Mouse (Mus musculus) liver, adult 2 months (tissue): ENCODE data around the gene Terb2. TPM values are rescaled to one million over a fixed set of nuclear protein-coding genes. Genes with fewer than 3 reads are reported as not detected.

Experiments
- DNase-seq: peaks from one replicate; pipeline ENCODE4 v3.0.0-alpha.2; 2011; ENCODE audit warnings: low read depth, low spot score; ENCODE audit errors: extremely low read depth
- H3K27ac ChIP-seq: fragments of 200-500 bp; replicated peaks from 2 replicates; pipeline ENCODE4 v1.5.1; 2012; ENCODE audit warnings: low read depth, mild to moderate bottlenecking, control low read depth, inconsistent platforms, low read length; ENCODE audit not compliant: insufficient read depth
- H3K27me3 ChIP-seq: fragments of 200-500 bp; 2 replicates; pipeline ENCODE4 v1.6.1; 2012; ENCODE audit warnings: mild to moderate bottlenecking, moderate library complexity, low read length, inconsistent platforms; ENCODE audit not compliant: control insufficient read depth, insufficient read depth
- H3K36me3 ChIP-seq: fragments of 200-500 bp; 2 replicates; pipeline ENCODE4 v1.6.1; 2012; ENCODE audit warnings: low read length, inconsistent platforms; ENCODE audit not compliant: control insufficient read depth, insufficient read depth
- H3K4me1 ChIP-seq: fragments of 200-500 bp; 2 replicates; pipeline ENCODE4 v1.6.1; 2011; ENCODE audit warnings: low read length; ENCODE audit not compliant: control insufficient read depth, insufficient read depth
- H3K4me3 ChIP-seq: fragments of 200-500 bp; 2 replicates; pipeline ENCODE4 v1.5.1; 2011; ENCODE audit warnings: low read depth, mild to moderate bottlenecking, control low read depth, low read length, moderate library complexity; ENCODE audit not compliant: insufficient read depth
- H3K79me2 ChIP-seq: fragments of 200-500 bp; 2 replicates; pipeline ENCODE4 v1.6.1; 2012; ENCODE audit warnings: inconsistent platforms, mild to moderate bottlenecking, low read length, moderate library complexity; ENCODE audit not compliant: control insufficient read depth, insufficient read depth
- H3K9ac ChIP-seq: fragments of 200-500 bp; 2 replicates; pipeline ENCODE4 v1.6.1; 2012; ENCODE audit warnings: low read depth, mild to moderate bottlenecking, control low read depth, inconsistent platforms, low read length
- CTCF ChIP-seq: fragments of 200-500 bp; IDR thresholded peaks from 2 replicates; pipeline ENCODE4 v1.5.1; 2011; ENCODE audit warnings: low read depth, low read length, control low read depth
- POLR2A ChIP-seq: fragments of 200-500 bp; IDR thresholded peaks from 2 replicates; pipeline ENCODE4 v1.6.1; 2011; ENCODE audit warnings: low read length, control low read depth; ENCODE audit not compliant: insufficient read depth; ENCODE audit errors: extremely low read depth
- WGBS: fragments of 180-500 bp; shearing (Covaris S2); methylation state at CpG from one replicate; pipeline ENCODE4 v1.1.7; 2018; 5-methylcytosine and 5-hydroxymethylcytosine counted together
- polyA plus RNA-seq: library from polyadenylated mRNA; depleted of rRNA; stranded (reverse); fragments of >200 nt; gene quantifications from 2 replicates; pipeline ENCODE4 v1.2.3, GENCODE M21; 2012
- total RNA-seq: library from RNA; depleted of rRNA; stranded (reverse); fragments of >200 nt; gene quantifications from 2 replicates; pipeline ENCODE4 v1.2.3, GENCODE M21; 2014

Terb2 gene
- total and polyA plus RNA-seq, 2 experiments, result not detected

DNA sequence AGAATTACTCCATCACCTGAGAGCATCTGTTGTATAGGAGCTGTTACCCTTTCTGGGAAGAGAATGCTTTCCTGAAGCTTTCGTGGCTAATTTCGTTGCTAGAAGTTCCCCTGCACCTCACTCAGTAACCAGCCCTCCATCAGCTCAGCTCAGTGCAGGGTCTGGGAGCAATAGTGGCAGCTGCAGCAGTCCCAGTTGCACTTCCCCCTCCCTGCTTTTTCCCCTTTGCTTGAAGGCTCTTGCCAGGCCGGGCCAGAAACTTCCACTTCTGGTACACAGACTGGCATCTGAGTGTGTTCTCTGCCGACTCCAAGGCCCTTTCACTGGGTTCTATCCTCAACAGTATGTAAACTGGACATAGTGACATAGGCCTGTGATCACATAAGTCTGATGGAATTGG is 986 bp upstream of the Terb2 start:
- Histone ChIP-seq H3K27ac (no peak overlapping the region), H3K4me3 (no peak overlapping the region), H3K27me3 (no peaks in the 10 kb centered on the region), H3K36me3 (no peaks in the 10 kb centered on the region), H3K79me2 (no peaks in the 10 kb centered on the region), H3K9ac (no peak overlapping the region), H3K4me1 (no peaks in the 10 kb centered on the region)
- no peak for DNase-seq
- 87% methylated on average over 4 of the region's 4 CpGs for WGBS
- TF ChIP-seq POLR2A (no peak), CTCF (no peak)

DNA sequence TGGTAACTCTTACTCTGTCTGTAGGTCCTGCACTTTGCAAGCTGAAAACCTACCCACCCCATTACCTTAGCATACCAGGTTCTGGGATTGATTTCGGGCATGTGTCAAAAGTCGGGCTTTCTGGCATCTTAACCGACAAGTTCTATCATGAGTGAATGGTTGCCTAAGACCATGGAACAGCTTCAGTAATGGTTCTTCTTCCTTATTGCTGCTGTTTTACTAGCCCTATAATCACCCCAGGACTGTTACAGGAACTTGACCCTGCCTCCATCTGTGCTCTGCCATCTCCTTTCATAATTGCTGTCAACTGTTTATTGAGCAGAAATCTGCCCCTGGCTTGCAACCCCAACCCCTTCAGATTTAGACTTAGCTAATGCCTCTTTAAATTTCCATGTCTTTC is 679 bp downstream of the Terb2 start:
- no peak overlapping the region for H3K4me3 ChIP-seq
- WGBS, result 92% methylated on average over 3 of the region's 3 CpGs
- TF ChIP-seq CTCF (no peak), POLR2A (no peak)
- H3K9ac ChIP-seq, result no peak overlapping the region
- no peaks in the 10 kb centered on the region for H3K36me3 ChIP-seq
- H3K79me2 ChIP-seq, result no peaks in the 10 kb centered on the region
- H3K4me1 ChIP-seq, result no peaks in the 10 kb centered on the region
- no peak overlapping the region for H3K27ac ChIP-seq
- no peaks in the 10 kb centered on the region for H3K27me3 ChIP-seq
- DNase-seq, result no peak

DNA sequence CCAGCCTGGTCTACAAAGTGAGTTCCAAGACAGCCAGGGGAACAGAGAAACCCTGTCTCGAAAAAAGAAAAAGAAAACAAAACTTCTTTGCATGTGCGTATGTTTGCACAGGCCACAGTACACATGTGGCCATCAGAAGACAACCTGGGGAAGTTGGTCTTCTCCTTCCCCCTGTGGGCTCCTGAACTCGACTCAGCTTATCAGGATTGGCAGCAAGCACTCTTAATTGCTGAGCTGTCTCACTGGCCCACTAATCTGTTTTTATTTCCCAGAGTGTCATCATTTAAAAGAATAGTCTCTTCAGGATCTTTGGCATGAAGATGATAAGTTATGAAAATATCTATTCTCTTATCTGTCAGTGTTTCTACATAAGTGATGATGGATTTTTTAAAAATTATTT is 5.8 kb downstream of the Terb2 start:
- Histone ChIP-seq H3K9ac (no peak overlapping the region), H3K27ac (no peak overlapping the region), H3K79me2 (no peaks in the 10 kb centered on the region), H3K4me1 (no peaks in the 10 kb centered on the region), H3K36me3 (no peaks in the 10 kb centered on the region), H3K27me3 (no peaks in the 10 kb centered on the region), H3K4me3 (no peak overlapping the region)
- TF ChIP-seq POLR2A (no peak), CTCF (no peak)
- WGBS, result 64% methylated on average over 3 of the region's 3 CpGs
- DNase-seq, result no peak

DNA sequence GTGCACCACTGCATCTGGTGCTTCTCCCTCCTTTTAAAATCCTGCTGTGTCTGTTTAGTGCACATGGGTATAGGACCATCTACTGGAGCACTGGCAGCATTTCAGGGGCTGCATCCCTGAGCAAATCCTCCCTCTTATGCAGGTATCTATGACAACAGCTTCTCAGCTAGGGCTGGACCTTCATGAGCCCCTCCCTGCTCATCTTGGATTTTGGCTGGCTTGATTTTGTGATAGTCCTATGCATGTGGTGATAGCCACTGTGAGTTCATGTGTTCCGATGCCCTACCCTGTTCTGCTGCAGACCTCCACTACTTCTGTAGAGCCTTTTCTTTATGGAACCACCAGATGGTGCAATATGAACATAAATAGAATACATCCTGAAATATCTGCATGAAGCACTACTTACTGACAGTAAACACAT is 8.4 kb downstream of the Terb2 start:
- H3K27me3 ChIP-seq, result no peaks in the 10 kb centered on the region
- no peak for TF ChIP-seq POLR2A
- TF ChIP-seq CTCF, result peak; percentile 53
- no peak overlapping the region for H3K27ac ChIP-seq
- DNase-seq, result peak; percentile 64
- WGBS, result 58% methylated on average over 1 of the region's 1 CpGs
- no peak overlapping the region for H3K4me3 ChIP-seq
- no peaks in the 10 kb centered on the region for H3K79me2 ChIP-seq
- no peaks in the 10 kb centered on the region for H3K4me1 ChIP-seq
- H3K36me3 ChIP-seq, result no peaks in the 10 kb centered on the region
- no peak overlapping the region for H3K9ac ChIP-seq

GRCm38 (mm10) chr2:122201501-122201900 is 15.4 kb downstream of the Terb2 start:
- H3K27ac ChIP-seq, result no peak overlapping the region
- 86% methylated on average over 1 of the region's 1 CpGs for WGBS
- TF ChIP-seq CTCF, result no peak
- H3K9ac ChIP-seq, result no peak overlapping the region
- H3K27me3 ChIP-seq, result no peaks in the 10 kb centered on the region
- H3K79me2 ChIP-seq, result no peaks in the 10 kb centered on the region
- DNase-seq, result no peak
- H3K36me3 ChIP-seq, result no peaks in the 10 kb centered on the region
- peaks cover 3% of the 10 kb centered on the region for H3K4me1 ChIP-seq
- no peak overlapping the region for H3K4me3 ChIP-seq

DNA sequence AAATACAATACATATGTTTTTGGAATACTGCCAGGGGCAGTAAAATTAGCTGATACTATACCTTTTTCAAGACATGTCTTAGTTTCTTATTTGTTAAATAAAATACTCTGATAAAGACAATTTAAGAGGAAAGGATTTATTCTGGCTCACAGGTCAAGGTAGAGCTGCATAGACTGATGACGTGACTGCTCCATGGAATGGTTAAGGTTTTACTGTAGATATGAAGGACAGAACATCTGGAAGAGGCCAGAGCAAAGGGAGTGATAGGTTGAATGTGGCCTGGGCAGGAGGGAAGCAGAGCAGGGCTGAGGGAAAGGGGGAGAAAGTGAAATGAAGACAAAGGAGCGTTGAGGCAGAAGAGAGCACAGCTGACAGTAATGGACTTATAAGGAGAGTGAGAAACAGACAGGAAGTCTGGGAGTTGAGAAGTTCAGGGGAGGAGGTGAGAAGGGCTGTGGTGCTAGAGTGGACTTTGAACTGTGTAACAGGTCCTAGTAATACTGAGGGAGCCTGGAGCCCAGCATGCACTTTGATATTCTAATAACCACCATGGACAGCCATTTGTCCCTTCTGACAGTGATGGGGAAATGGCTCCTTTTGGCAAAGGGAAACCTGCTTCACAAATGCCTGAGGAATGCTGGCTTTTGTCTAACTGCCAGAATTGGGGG is 20.5 kb downstream of the Terb2 start:
- DNase-seq, result peak; percentile 24
- H3K4me3 ChIP-seq, result no peak overlapping the region

More for the DNA sequence above, 20.5 kb downstream of the Terb2 start:
- TF ChIP-seq CTCF, result no peak
- TF ChIP-seq POLR2A, result no peak
- no peak overlapping the region for H3K27ac ChIP-seq
- H3K4me1 ChIP-seq, result peaks cover 6% of the 10 kb centered on the region
- no peaks in the 10 kb centered on the region for H3K36me3 ChIP-seq
- no peaks in the 10 kb centered on the region for H3K27me3 ChIP-seq
- WGBS, result 77% methylated on average over 2 of the region's 2 CpGs
- no peaks in the 10 kb centered on the region for H3K79me2 ChIP-seq
- H3K9ac ChIP-seq, result no peak overlapping the region
